Mouse (Mus musculus): ENCODE results near the gene Brinp2.

DNA sequence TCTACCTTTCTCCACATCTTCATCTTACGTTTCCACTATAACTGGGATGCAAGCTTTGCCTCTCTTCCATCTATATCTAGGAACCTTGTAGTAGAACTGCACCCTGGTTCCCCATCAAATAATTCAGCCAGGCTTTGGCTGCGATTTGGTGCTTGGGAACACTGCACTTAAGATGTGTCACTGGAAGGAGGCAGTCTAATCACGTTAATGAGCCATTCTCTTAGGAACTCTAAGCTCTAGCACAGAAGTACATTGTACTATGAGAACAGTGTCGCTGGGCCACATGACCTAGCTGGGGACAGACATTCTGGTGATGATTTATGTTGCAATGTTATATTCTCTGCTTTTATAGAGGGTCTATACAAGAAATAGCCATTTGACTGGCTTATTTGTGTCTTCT lies 117.4 kb downstream of the Brinp2 start:
- TF ChIP-seq CTCF (IDR thresholded peaks at IDR 0.05; ENCODE audit: borderline replicate concordance, insufficient read depth, low read length), result no peak
- no peak for TF ChIP-seq POLR2A (IDR thresholded peaks at IDR 0.05; ENCODE audit: low read depth, low read length)

Measured in embryonic fibroblast, embryonic 13.5 days (primary cell).